Mouse (Mus musculus): Measurements from ENCODE around the gene Iqce.

Gene Iqce

DNA sequence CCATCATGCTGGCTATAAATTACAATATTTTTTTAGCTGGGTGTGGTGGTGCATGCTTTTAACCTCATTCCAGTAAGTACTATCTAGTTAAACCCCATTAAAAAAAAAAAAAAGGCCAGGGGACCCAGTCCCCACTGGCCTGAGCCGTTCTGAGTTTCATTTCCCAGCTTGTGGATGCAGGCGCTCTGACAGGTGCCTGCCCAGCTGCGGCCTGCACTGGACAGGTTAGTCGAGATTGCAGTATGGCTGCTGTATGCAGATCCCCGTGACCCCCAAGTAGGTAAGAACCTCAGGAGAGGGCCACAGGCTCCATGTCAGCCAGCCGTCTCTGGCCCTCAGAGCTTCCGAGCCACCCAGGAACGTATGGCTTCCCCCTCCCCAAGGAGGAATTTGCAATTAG is 40.8 kb downstream of the Iqce start:
- no peak for DNase-seq (ENCODE audit: low spot score)

DNA sequence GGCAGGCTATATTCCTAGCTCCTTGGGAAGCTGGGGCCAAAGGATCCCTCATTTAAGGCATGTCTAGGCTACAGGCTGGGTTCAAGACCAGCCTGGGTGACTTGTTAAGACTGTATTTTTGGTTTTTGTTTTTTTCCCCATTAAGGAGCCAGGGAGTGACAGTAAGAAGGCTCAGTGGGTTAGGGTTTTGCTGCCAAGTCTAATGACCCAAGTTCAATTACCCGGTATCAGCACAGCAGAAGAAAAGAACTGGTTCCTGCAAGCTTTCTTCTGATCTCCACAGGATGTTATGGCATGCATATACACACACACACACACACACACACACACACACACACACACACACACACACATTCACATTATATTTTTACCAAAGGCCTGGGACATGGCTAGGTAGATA is 41.8 kb downstream of the Iqce start:
- DNase-seq (ENCODE audit: low spot score) = no peak

DNA sequence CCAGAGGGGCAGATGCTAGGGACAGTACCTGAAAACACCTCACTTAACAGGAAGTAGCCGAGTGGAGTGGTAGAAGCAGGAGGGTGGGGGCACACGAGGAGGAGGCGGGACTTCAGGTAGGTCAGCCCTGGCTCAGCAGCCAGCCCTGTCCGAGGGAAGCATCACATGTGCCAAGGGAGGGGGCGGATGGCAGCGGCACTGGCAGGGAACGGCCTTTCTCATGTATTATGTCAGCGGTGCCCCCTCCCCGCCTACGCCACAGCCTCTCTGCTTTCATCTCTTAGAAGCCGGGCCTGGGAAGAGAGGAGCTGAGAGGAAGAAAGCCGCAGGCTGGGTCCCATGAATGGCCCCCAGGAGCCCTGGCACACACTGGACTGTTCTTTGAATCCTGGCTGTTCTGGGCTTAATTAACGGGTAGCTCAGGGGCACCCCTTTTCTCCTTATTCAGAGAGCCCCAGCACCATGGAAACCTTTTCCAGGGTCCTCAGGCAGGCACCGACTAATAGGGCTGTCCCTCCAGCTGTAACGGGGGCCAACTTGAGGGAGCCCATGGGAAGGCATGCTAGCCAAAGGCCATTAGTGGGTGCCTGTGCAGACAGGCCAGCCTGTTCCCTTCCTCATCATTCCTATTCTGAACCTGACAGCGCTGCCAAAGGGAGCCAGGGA is 42.4 kb downstream of the Iqce start:
- DNase-seq (ENCODE audit: low spot score) = no peak

DNA sequence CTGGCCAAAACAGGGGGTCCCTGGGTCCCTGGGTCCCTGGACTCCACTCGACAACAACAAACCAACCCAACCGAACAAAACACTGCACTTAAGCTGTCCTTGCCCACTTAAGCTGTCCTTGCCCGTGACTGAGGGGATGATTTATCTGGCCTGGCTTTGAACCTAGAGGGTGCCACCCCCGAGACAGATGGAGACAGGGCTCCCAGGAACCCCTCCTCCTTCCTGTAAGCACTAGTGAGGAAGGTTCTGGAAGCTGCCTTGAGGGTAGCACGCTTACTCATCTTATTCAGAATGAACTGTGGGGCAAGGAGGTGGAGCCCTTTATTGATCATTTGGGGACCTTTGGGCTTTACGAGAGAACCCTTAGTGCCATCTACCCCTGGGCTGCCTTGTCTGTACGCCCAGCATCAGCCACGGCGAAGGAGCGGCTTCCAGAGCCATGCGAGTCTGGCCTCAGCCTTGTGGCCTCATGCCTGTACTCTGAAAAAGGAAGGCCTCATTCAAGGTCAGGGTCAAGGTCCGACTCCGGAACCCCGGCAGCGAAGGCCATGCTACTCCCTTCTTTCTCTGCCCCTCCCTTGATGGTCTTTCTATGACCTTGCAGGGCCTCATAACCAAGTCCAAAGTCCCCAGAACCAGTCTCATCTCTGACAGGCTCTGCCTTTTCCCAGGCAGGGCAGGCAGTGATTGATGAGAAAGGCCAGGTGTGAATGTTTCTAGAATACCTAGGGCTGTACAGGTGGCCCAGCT is 47.9 kb downstream of the Iqce start:
- no peak for DNase-seq (ENCODE audit: low spot score)

DNA sequence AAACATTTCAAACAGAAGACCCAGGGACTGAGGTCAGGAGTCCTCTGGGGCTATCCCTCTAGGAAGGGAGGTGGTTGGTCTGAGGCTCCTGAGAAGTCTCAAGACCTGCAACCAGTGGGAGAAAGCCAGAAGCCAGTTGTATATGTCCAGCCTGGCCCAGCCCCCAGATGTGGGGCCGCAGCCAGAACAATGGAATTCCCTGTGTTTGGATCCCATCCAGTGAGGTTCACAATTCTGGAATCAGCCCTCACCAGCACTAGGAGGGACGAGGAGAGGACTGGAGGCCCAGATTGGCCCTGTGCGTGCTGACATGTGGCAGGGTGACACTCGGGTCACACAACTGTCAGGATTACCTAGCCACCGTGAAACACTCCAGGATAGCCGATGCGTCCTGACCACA is 49.6 kb downstream of the Iqce start:
- no peak for DNase-seq (ENCODE audit: low spot score)

DNA sequence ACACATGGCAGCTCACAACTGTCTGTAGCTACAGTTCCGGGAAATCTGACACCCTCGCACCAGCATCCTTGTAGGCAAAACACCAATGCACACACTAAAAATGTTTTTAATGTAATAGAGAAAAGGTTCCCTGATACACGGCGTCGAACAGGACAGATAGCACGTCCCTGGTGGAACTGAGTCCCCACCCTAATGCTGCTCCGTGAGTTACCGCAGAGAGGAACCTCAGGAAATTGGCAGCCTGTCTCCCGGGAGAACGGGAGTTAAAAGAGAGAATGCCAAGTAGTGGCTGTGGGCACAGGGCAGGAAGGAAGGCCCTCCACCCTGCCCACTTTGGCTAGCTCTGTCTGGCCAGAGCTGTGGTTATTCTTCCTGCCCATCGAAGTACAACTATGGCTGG is 50.9 kb downstream of the Iqce start:
- no peak for DNase-seq (ENCODE audit: low spot score)

DNA sequence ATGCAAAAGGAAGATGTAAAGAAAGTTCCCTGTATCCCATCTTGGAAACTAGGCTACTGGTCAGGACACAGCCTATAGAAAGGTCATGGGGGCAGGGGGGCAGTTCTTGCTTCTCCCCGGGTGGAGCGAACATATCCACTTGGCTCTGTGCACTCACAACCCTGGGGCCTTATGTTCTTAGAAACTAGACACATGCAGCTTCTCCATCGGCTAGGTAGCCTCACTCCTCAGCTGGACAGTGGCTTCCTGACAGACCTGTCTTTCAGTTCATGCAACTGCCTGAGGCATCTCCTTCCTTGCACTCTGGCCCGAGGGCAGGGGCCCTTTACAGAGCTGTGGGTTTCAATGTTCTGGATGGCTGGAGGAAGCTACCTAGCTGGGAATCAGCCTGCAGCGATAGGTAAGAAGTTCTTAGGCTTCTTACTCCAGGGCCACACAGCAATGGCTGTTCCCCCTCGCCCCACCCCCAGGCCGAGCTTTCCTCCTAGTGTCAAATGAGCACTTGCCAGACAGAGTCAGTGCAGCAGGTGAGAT is 52.2 kb downstream of the Iqce start:
- DNase-seq (ENCODE audit: low spot score) = no peak

DNA sequence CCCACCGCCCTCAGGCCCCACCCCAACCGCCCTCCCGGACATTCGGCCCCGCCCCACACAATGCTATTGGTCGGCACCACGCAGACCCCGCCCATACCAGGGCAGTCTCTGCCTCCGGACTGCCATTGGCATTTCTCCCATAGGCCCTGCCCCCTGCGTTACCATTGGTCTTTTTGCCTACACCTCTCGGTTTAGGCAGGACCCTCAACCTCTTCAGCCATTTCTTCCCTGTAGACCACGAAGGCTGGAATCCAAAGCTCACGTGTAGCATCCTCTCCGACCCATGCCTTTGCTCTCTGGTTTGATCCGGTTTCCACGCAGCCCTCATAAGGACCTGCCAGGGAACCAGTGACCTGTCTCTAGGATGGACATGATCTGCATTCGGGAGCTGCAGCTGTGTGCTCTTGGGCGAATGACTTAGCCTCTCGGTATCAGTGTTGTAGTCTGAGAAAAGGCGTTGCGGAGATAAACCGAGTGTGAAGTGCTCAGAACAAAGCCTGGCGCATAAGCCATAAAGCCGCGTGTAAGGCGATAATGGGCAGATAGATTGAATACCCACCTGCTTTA is 53.0 kb downstream of the Iqce start:
- DNase-seq (ENCODE audit: low spot score) = peak; percentile 98

DNA sequence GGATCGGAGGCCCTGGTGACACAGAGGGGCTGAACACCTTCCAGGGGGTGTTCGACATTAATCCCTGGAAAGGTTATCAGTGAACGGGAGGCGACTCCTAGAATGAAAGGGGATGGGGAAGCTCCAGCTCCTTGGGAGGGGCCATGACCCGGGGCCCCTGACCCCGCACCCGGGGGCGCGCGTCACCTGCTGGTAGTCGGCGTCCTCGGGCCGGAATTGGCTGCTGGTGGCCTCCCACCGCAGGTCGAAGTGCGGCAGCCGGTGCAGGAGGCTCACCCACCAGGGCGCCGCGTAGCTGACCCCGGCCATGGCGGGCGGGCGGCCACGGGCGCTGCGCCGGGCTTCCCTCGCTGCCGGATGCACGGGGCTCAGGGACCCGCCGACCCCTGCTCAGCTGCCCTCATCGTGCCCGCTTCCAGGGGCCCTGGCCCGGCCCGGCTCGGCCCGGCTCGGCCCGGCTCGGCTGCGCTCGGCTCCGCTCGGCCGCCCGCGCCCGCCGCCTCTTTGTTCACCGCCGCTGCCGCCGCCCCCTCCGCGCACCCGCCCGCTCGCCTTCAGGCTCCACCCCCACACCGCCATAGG is 53.6 kb downstream of the Iqce start, which contains the start of gene Ttyh3:
Ttyh3 (minus strand) TSS at position 513 of the 582 bp plus-strand sequence.
- DNase-seq (ENCODE audit: low spot score) = no peak

DNA sequence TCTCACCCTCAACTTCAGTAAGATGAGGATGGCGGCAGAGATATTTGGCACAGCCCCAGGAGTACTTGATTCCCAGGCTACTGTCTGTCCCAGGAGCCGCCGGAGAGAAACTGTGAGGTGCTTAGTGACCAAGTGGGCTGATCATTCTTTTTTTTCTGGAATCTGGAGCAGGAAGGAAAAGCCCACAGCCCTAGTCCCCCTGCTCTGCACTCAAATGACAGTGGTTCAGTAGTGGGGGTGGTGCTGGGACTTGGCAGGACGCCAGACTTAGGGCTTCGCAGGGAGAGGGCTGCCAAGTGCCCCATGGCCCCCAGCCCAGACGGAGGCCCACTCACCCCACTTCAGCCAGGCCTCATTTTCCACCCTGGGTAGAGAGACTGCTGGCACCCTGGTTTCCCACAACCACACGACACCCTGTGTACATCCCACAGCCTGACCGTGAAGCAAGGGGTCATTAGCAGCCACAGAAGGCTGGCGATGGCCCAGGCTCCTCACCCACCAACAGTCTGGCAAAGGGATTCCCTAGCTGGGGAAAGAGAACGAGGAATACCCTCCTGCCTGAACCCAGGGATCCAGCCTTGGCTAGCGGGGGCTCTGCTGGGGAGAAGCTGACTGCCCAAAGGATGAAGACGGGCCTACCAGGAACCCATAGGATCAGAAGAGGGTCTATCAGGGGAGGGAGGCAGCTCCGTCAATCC is 54.2 kb downstream of the Iqce start:
- peak; percentile 40 for DNase-seq (ENCODE audit: low spot score)

DNA sequence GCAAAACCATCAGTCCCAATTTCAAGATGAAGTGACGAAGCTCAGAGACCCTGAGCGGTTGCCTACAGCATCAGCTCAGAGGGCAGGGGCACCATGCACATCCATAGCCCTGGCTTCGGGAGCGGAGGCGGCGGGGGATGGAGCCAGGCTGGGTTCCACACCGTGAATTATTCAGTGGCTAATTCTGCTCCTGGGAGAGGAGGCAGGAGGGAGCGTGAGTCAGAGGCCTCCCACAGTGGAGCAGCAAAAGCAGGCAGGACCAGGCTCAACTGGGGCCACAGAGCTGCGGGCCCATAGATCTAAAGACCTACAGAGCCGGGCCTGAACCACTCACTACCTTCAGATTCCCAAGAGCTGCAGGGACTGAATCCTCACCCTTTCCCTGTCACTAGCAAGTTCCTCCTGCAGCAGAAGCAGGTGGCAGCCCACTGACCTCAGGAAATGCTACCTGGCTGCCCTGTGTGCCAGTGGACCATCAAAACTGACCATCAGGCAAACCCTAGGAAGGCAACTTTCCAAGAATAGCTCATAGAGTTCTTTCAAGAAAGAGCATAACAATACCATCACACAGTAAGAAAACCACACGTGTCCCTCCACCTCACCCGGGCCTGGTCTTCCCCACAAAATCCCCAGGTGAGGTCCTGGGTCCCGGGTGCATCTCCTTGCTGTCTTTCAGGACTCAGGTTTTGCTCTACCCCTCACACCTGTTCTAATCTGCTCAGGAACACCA is 55.0 kb downstream of the Iqce start:
- peak; percentile 30 for DNase-seq (ENCODE audit: low spot score)

DNA sequence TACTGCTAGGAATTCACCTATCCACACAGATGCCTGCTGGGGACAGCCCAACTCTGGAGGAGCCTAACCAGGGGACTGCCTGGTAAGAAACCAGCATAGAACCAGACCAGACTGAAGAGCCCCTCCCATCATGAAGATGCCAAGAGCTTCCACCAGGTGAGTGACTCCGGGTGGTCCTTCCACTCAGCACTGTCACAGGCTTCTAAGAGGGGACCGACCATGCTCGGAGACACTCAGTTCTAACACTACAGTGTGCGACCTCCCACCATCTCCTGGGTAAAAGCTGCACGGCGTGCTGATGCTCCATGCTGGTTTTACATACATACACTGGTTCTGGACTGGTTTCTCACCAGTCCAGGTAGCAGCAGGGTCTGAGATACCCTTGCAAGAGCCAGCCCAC is 56.0 kb downstream of the Iqce start:
- no peak for DNase-seq (ENCODE audit: low spot score)

DNA sequence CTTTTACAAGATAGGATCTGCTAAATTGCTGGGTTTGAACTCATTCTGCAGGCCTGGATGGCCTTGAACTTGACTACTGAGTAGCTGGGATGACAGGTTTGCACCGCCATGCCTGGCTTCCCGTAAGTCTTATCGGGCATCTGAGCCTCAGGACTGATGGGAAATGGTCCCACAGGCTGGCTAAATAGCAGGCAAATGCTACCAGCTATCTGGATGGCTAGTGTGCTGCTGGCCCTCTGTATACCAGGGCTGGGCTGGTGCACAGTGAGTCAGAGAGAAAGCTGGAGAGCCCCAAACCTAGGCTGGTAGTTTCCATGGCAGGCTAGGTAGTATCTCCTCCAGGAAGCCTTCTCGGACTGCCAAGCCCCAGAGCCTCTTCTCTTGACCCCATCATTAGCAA is 56.7 kb downstream of the Iqce start:
- DNase-seq (ENCODE audit: low spot score) = no peak

DNA sequence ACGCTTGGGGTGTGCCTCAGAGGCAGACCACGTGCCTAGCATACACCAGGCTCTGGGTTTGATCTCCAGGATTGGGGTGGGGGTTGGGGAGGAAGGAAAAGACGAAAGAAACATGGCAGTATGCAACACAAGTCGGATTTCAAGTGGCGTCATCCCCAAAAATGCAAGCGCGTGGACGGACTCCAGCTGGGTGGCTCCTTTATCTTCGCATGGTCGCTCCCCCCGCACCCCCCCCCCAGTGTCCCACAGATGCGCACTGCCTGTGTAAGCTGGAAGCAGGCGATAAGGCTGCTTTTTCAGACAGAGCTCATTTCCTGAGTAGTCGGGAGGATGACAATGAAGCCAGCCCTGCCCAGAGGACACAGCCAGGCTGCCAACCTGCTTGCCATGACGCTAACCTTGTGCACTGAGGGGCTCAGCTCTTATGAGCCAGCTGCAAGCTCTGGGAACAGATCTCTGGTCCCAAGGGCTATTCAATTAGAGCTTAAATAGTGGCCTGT is 57.4 kb downstream of the Iqce start:
- no peak for DNase-seq (ENCODE audit: low spot score)

DNA sequence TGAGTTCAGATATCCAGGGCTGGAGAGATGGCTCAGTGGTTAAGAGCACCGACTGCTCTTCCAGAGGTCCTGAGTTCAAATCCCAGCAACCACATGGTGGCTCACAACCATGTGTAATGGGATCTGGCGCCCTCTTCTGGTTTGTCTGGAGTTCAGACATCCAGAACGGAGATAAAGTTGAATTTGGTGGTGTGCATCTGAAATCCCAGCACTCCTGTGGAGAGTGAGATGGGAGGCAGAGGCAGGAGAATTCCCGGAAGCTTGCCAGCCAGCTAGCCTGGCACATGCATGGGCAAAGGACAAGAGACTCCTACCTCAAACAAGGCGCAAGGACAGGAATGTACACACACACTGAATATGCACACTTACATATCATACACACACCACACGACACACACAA is 57.9 kb downstream of the Iqce start:
- DNase-seq (ENCODE audit: low spot score) = no peak

DNA sequence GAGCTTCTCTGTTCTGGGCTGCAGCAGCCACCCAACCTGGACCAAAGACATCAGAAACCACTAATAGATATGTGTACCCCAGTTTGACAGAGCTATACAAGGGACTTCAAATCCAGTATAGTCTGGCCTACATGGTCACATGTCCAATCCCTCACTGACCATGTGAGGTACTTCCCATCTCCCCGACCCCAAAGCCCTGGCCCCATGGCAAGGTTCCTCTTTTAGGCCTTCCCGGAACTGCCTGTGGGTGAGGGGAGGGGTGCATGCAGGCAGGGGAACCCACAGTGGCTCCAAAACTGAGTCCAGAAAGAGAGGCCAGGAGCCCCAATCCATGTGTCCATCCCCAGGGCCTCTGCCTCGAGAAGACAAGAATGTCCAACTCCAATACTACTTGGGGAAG is 60.1 kb downstream of the Iqce start:
- DNase-seq (ENCODE audit: low spot score) = no peak

DNA sequence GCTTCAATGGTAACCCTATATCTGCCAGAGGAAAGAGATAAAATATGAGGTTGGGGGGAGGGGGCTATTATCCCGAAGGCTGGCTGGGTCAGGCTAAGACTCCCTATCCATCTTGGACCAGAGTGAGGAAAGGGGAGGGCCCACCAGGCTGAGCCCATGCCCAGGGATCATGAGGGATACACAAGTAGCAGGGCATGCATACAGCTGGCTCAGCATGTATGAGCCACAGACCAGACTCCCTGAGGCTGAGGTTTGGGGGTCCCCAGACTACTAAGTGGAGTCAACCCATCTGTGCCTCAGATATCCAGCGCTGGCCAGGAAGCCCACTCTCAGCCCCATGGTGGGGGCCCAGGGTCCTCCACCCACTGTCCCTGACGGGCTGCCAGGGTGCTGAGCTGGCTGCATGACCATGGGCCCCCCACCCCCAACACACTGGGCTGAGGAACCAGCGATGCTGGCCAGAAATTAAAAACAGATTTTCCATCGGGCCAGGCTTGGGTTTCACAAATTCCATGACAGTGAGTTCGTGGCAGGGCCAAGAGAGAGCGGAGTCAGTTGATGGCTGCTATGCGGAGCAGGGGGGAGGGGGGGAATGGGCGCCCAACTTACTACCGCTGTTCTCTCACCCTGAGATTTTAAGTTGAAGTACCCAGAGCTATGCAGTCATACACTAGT is 60.8 kb downstream of the Iqce start:
- DNase-seq (ENCODE audit: low spot score) = no peak

DNA sequence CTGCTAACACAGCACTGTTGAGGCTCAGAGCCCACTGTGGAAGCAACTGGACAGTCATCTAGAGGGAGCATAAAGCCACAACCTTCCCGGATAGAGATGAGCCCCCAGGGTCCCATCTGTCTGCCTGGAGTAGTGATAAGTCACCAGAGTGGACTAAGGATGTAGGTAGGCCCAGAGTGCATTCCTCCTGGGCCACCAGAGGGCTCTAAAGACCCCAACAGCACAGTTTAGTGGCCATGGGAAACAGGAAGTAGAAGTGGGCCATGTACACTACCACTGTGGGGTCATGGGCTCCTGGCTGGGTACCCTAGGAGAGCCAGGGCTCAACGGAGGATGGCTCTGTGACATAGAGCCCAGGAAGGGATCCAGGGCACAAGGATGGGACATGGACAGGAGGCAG is 61.4 kb downstream of the Iqce start:
- DNase-seq (ENCODE audit: low spot score) = no peak

DNA sequence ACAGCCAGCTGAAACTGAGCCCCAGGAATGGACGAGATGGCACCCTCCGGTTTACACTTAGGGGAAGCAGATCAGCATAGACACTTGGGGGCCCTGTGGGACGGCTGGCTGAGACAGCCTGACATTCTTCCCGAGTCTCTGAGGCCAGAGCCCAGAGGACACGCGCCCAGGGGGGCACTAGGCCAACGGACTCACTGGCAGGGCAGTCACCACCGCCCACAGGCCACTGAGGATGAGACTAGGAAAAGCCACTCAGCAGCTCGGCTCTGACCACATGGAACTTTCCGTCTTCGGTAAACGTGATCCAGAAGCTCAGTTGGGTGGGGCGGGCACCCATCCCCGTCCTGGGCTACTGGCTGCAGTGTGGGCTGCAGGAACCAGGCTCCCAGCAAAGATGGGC is 62.3 kb downstream of the Iqce start:
- DNase-seq (ENCODE audit: low spot score) = no peak

DNA sequence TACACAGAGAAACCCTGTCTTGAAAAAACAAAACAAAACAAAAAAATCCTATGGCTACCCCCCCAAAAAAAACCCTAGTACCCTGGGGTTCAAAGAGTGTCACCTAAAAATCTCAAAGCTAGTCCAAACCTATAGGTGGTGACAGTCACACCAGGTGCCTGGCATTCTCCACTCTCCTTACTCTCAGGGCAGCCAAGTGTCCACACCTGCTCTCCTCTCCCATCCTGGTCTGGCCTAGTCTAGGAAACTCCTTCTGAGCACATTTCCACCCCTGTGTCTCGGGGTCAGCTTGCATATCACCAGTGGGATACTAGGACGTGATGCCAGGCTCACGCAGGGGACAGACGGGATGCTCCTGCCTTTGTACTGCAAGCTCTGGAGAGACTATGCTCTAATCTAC is 62.9 kb downstream of the Iqce start:
- no peak for DNase-seq (ENCODE audit: low spot score)

DNA sequence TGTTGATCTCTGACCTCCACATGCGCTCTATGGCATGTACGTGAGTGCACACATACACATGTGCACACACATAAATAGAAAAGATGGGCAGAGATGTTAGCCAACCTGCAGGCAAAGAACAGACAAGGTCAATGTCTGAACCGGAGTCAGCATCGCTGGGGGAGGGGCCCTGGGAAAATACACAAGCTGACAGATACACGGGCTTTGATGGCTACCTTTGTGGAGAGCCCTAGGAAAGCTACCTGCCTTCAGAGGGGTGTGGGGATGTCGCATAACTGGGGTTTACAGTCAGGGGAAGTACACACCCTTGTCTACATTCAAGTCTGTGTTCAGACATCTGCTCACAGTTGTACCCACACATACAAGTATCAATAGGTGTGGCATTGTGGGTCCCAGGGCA is 63.7 kb downstream of the Iqce start:
- no peak for DNase-seq (ENCODE audit: low spot score)

Data from retina, embryonic 14.5 days (tissue).